ENCODE assay signal across 19 mouse cellular contexts in the genomic region with DNA sequence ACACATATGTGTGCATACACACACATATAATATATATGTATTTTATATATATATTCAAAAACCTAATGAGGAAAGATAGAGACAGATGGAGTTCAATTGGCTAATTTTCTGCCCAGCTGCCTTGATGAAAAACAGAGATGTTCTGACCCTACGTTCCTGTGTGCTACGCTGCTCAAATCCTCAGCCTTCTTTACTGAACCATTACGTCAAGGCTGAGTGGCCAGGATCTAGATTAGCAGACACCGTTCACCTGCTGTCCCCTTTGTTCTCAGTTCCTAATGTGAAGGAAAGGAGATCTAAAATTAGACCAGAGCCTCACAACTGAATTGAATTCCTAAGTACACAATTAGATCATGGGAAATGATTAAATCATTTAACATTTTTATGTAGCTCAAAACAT.
DNase-seq lines count a peak whose midpoint lies in the region; ATAC-seq and TF ChIP-seq lines count a peak whose summit lies in the region.
"Had no signal": no experiment of that assay in that cellular context is flagged by ENCODE, and none has a peak within 500 bp of the region (broad histone marks: within the 10 kb centered on the region; RNA-seq: fewer than 3 reads in every experiment).

No protein-coding gene starts in this region.

- no peaks in the 10 kb centered on the region for H3K27me3 ChIP-seq in heart, embryonic 11.5 days (ENCODE audit: control insufficient read depth, insufficient read depth, low read length)
- H3K27me3 ChIP-seq in kidney, postnatal 0 days (ENCODE audit: insufficient read depth, low read length): no peaks in the 10 kb centered on the region
- H3K27me3 ChIP-seq: embryonic facial prominence, embryonic 12.5 days; hindbrain, embryonic 13.5 days; liver, embryonic 12.5 days had no signal

- no peak for ATAC-seq in heart, embryonic 11.5 days (replicated peaks; ENCODE audit: insufficient number of reproducible peaks, low FRiP score, low TSS enrichment)
- no peak for ATAC-seq in kidney, postnatal 0 days (replicated peaks; ENCODE audit: low FRiP score, low read depth)
- ATAC-seq: forebrain, embryonic 14.5 days; intestine, postnatal 0 days; liver, embryonic 12.5 days had no signal

- no peak overlapping the region for H3K27ac ChIP-seq in heart, embryonic 11.5 days (ENCODE audit: low read depth, low read length)
- no peak overlapping the region for H3K27ac ChIP-seq in kidney, postnatal 0 days
- H3K27ac ChIP-seq: embryonic facial prominence, embryonic 12.5 days; hindbrain, embryonic 13.5 days; liver, embryonic 12.5 days; stomach, postnatal 0 days had no signal

- peak; percentile 8 to 9 for DNase-seq in cerebellum, postnatal 14 days
- DNase-seq in cerebellum, adult 11-12 months: no peak
- DNase-seq in heart, postnatal 10 days: peak; percentile 3 to 4
- peak; percentile 14 for DNase-seq in kidney, postnatal 0 days (ENCODE audit: low spot score)
- DNase-seq in kidney, postnatal 36 days: no peak
- DNase-seq in brain, embryonic 14.5 days (ENCODE audit: low read depth): peak; percentile 31
- no peak for DNase-seq in thymus, postnatal 4 days
- DNase-seq: adrenal gland, postnatal 14 days; gastrocnemius, postnatal 25 days; lung, adult 2 months; lung, postnatal 36 days had no signal

- no peak for TF ChIP-seq POLR2A in brain, embryonic 14.5 days (IDR thresholded peaks at IDR 0.05; ENCODE audit: borderline replicate concordance, extremely low read depth, insufficient read depth, insufficient read length, poor library complexity, severe bottlenecking)

- H3K4me2 ChIP-seq in heart, embryonic 11.5 days: no peak overlapping the region
- no peak overlapping the region for H3K4me2 ChIP-seq in kidney, postnatal 0 days (ENCODE audit: low read length)
- H3K4me2 ChIP-seq: embryonic facial prominence, embryonic 12.5 days; hindbrain, embryonic 13.5 days; liver, embryonic 12.5 days had no signal

- H3K4me1 ChIP-seq in heart, embryonic 11.5 days (ENCODE audit: control insufficient read depth, insufficient read depth, low read length): no peaks in the 10 kb centered on the region
- no peaks in the 10 kb centered on the region for H3K4me1 ChIP-seq in kidney, postnatal 0 days (replicated peaks; ENCODE audit: insufficient read depth, low read length)
- H3K4me1 ChIP-seq: embryonic facial prominence, embryonic 12.5 days; hindbrain, embryonic 13.5 days; liver, embryonic 12.5 days had no signal

- no peak overlapping the region for H3K9ac ChIP-seq in heart, embryonic 11.5 days (ENCODE audit: low read depth, low read length)
- no peak overlapping the region for H3K9ac ChIP-seq in kidney, postnatal 0 days (ENCODE audit: low read depth, low read length)
- H3K9ac ChIP-seq: embryonic facial prominence, embryonic 12.5 days; hindbrain, embryonic 13.5 days; liver, embryonic 12.5 days had no signal

- intact Hi-C loops in heart, postnatal 10 days (cut with DNase I): loop anchor here (10.0 kb wide), 1 partner anchor 141 kb away; no protein-coding TSS in a partner anchor

- H3K36me3 ChIP-seq in heart, embryonic 11.5 days (ENCODE audit: control insufficient read depth, insufficient read depth, low read length): no peaks in the 10 kb centered on the region
- H3K36me3 ChIP-seq in kidney, postnatal 0 days (ENCODE audit: insufficient read depth, low read length): no peaks in the 10 kb centered on the region
- H3K36me3 ChIP-seq: embryonic facial prominence, embryonic 12.5 days; hindbrain, embryonic 13.5 days; liver, embryonic 12.5 days had no signal

- WGBS in heart, embryonic 11.5 days (ENCODE audit: insufficient replicate concordance): 34% methylated on average over 4 of the region's 4 CpGs
- 30% methylated on average over 4 of the region's 4 CpGs for WGBS in kidney, postnatal 0 days

- no peak for TF ChIP-seq CTCF in kidney, postnatal 0 days (IDR thresholded peaks at IDR 0.05; ENCODE audit: low read depth)
- TF ChIP-seq CTCF in brain, embryonic 14.5 days (IDR thresholded peaks at IDR 0.05; ENCODE audit: borderline replicate concordance, extremely low read depth, insufficient read depth, insufficient read length): no peak

- no peak overlapping the region for H3K4me3 ChIP-seq in heart, embryonic 11.5 days (ENCODE audit: low read depth, low read length)
- H3K4me3 ChIP-seq in kidney, postnatal 0 days (replicated peaks; ENCODE audit: low read depth, low read length): no peak overlapping the region
- H3K4me3 ChIP-seq: embryonic facial prominence, embryonic 12.5 days; erythroblast, embryonic 14.5 days; hindbrain, embryonic 13.5 days; liver, embryonic 12.5 days had no signal

- no peaks in the 10 kb centered on the region for H3K9me3 ChIP-seq in heart, embryonic 11.5 days (replicated peaks; ENCODE audit: control insufficient read depth, low read length)
- no peaks in the 10 kb centered on the region for H3K9me3 ChIP-seq in kidney, postnatal 0 days (replicated peaks; ENCODE audit: low read length)
- H3K9me3 ChIP-seq: embryonic facial prominence, embryonic 12.5 days; hindbrain, embryonic 13.5 days; liver, embryonic 12.5 days had no signal

Comparison
In these comparisons a context has a peak if more than half of its experiments do, and no peak if none do; other contexts are left out.
1. DNase-seq: peak in cerebellum, postnatal 14 days (2 of 2), heart, postnatal 10 days (2 of 2), kidney, postnatal 0 days (single experiment) and brain, embryonic 14.5 days (single experiment); none in cerebellum, adult 11-12 months (single experiment), kidney, postnatal 36 days (0 of 2) and thymus, postnatal 4 days (single experiment).